Mouse (Mus musculus) B cell, adult 2 months (primary cell): ENCODE data around the gene Gm13023.
"Not testable (repeated sequence)": the region's sequence is repeated elsewhere in the genome, so short reads cannot be mapped to it uniquely, and the experiment has no call there.

Experiments
- DNase-seq, 2 experiments: peaks; one replicate each; pipeline ENCODE4 v3.0.0; 2022

Gm13023 gene

DNA sequence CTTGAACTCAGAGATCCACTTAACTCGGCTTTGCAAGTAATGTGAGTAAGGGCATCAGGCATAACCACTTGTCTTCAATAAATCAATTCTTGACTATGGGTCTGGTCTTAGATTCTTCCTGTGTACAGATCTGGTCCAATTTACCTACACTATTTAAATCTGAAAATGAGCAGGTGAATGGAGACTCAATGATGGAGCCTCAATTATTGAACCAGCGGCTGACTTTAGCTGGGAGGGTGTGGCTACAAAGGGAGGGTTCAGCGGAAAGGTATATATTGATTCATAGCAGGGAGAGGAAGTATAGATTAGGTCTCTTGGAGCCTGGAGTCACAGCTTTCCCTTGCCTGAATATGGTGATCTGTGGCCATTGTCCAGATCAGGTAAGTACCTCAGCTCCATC is at the start of gene Gm13023:
Gm13023 (plus strand) TSS at position 301 of the 400 bp plus-strand sequence.
- not testable (repeated sequence) for DNase-seq

DNA sequence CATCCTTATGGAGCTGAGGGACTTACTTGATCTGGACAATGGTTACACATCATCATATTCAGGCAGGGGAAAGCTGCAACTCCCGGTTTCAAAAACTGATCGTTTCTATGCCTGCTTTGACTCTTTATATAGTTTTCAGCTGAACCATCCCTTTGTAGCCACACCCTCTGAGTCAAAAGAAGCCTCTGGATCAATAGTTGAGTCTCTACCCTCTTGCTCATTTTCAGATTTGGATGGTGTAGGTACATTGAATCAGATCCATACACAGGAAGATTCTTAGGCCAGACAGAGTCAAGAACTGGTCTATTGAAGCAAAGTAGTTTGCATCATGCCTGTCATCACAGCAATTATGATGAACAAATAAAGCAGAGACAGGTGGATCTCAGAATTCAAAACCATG is 26.8 kb downstream of the Gm13023 start, which contains the start of gene Gm13084:
Gm13084 (minus strand) TSS at position 101 of the 400 bp plus-strand sequence.
- no peak for DNase-seq
